Mouse (Mus musculus) intestine, postnatal 0 days (tissue): ENCODE results near the gene Pstk. TPM values are rescaled to one million over a fixed set of nuclear protein-coding genes. Genes with fewer than 3 reads are reported as not detected.
"Not testable (repeated sequence)": the region's sequence is repeated elsewhere in the genome, so short reads cannot be mapped to it uniquely, and the experiment has no call there.

Experiments
- ATAC-seq: fragments of 200-750 bp; cut with Nextera tagmentation; 2 replicates; pipeline ENCODE4 v1.8.0; 2017; ENCODE audit warnings: mild to moderate bottlenecking, moderate TSS enrichment, moderate library complexity
- H3K27ac ChIP-seq: fragments of 300-500 bp; sonication (generic); 2 replicates; pipeline ENCODE4 v1.5.1; 2014; ENCODE audit warnings: mild to moderate bottlenecking, low read depth, low read length, moderate library complexity
- H3K27me3 ChIP-seq: fragments of 300-500 bp; sonication (generic); replicated peaks from 2 replicates; pipeline ENCODE4 v1.6.1; 2014; ENCODE audit warnings: low read length, mixed read lengths; ENCODE audit not compliant: control insufficient read depth, insufficient read depth
- H3K36me3 ChIP-seq: fragments of 300-500 bp; sonication (generic); 2 replicates; pipeline ENCODE4 v1.6.1; 2014; ENCODE audit warnings: mild to moderate bottlenecking, moderate library complexity; ENCODE audit not compliant: control insufficient read depth, insufficient read depth
- H3K4me1 ChIP-seq: fragments of 300-500 bp; sonication (generic); replicated peaks from 2 replicates; pipeline ENCODE4 v1.6.1; 2014; ENCODE audit warnings: antibody characterized with exemption, low read length, mixed read lengths; ENCODE audit not compliant: control insufficient read depth, insufficient read depth
- H3K4me2 ChIP-seq: fragments of 300-500 bp; sonication (generic); replicated peaks from 2 replicates; pipeline ENCODE4 v1.6.1; 2014; ENCODE audit warnings: low read depth, mild to moderate bottlenecking, moderate library complexity
- H3K4me3 ChIP-seq: fragments of 300-500 bp; sonication (generic); 2 replicates; pipeline ENCODE4 v1.5.1; 2014; ENCODE audit warnings: low read depth, low read length
- H3K9ac ChIP-seq: fragments of 300-500 bp; sonication (generic); 2 replicates; pipeline ENCODE4 v1.6.1; 2014; ENCODE audit warnings: mild to moderate bottlenecking, low read depth, low read length
- H3K9me3 ChIP-seq: fragments of 300-500 bp; sonication (generic); 2 replicates; pipeline ENCODE4 v1.6.1; 2016; ENCODE audit warnings: mixed run types; ENCODE audit not compliant: control insufficient read depth
- CTCF ChIP-seq: sonication (generic); IDR thresholded peaks from 2 replicates; pipeline ENCODE4 v1.5.1; 2016; ENCODE audit warnings: low read depth, mild to moderate bottlenecking, control low read depth, antibody characterized with exemption, moderate library complexity
- WGBS: fragments of 180-500 bp; shearing (Covaris S2); extraction: QIAGEN DNeasy Blood & Tissue Kit; methylation state at CpG from one replicate; pipeline ENCODE4 v1.1.7; 2014; 5-methylcytosine and 5-hydroxymethylcytosine counted together
- polyA plus RNA-seq: library from polyadenylated mRNA; unstranded; fragments of >200 nt; fragmentation: Nextera tagmentation; extraction: Ambion mirVana; gene quantifications from 2 replicates; pipeline ENCODE4 v1.2.1, GENCODE M21; 2015

Gene Pstk
- polyA plus RNA-seq, 1 experiment from 2014 or later = 37.1 TPM

DNA sequence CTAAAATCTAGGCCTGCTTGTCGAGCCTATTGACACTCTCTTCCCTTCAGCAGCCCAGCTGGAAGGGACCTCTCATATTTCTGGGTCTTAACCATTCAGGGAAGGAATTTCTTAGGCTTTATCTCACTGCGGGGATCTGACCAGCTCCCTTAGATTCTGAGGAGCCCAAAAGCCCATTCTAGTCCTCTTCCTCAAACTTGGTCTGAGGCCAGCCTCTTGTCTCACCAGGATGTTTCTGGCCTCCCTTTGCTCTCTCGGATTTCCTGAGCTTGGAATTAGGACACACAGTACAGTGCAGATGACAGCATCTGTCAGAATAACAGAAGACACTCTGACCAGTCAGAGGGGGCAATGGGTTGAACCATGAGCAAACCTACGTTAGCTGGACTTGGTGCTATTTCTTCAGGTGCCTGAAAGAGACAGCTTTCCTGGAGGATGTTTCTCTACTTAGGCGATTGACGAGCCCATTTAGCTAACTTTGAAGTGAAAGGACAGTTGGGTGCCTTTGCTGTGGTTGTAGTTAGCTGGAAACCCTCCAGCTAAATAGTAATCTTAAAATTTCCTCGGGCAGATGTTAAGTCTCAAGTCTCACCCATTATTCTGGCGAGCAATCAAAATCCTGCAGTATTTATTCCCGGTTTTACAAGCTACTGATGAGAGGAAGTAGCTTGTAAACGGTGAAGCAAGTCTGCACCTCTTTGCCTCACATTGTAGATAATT is 40.4 kb downstream of the Pstk start:
- H3K4me2 ChIP-seq = peak overlapping the region; percentile 91
- H3K9me3 ChIP-seq = no peaks in the 10 kb centered on the region
- H3K27ac ChIP-seq = peak overlapping the region; percentile 30; the same call in 1 of the 2 replicates
- no peak for ATAC-seq
- 9% methylated on average over 10 of the region's 10 CpGs for WGBS
- 0 out of 2 replicates have a peak, but pooled peaks cover 6% of the 10 kb centered on the region for H3K4me1 ChIP-seq
- no peak overlapping the region for H3K9ac ChIP-seq
- peak overlapping the region; percentile 92 for H3K4me3 ChIP-seq
- H3K27me3 ChIP-seq = no peaks in the 10 kb centered on the region
- TF ChIP-seq CTCF = no peak
- no peaks in the 10 kb centered on the region for H3K36me3 ChIP-seq

GRCm38 (mm10) chr7:131411941-131412270 is 41.0 kb downstream of the Pstk start:
- no peak overlapping the region for H3K9ac ChIP-seq
- H3K4me3 ChIP-seq = no peak overlapping the region
- H3K9me3 ChIP-seq = no peaks in the 10 kb centered on the region
- no peak overlapping the region for H3K27ac ChIP-seq
- no peak for TF ChIP-seq CTCF
- no peak for ATAC-seq
- H3K4me1 ChIP-seq = 0 out of 2 replicates have a peak, but pooled peaks cover 6% of the 10 kb centered on the region
- H3K36me3 ChIP-seq = no peaks in the 10 kb centered on the region
- WGBS = 22% methylated on average over 2 of the region's 2 CpGs
- H3K27me3 ChIP-seq = no peaks in the 10 kb centered on the region
- H3K4me2 ChIP-seq = peak overlapping the region; percentile 91

- H3K9me3 ChIP-seq, H3K4me2 ChIP-seq, H3K4me1 ChIP-seq, H3K27ac ChIP-seq, H3K9ac ChIP-seq, H3K27me3 ChIP-seq, H3K36me3 ChIP-seq, H3K4me3 ChIP-seq, ATAC-seq: not testable (repeated sequence)
These were observed 45.8 kb downstream of the Pstk start for GRCm38 (mm10) chr7:131416742-131417141.

DNA sequence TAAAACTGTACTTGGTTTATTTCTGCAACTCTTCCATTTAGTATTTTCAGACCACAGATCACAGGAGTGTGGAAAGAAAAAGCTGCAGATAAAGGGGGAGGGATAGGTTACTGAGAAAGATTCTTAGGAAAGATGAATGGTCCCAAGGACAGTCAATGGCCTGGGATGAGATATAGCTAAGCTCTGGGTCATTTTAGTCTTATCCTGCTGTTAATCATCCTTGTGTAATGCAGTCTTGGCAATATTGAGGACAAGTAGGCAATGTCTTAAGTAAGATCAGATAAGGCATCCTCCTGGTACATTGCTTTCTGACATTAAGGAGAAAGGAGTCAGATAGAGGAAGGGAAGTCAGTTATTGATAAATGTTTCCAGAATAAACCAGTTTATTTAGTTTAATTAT is 46.7 kb downstream of the Pstk start:
- Histone ChIP-seq H3K4me1 (0 out of 2 replicates have a peak, but pooled peaks cover under 1% of the 10 kb centered on the region), H3K4me3 (no peak overlapping the region), H3K4me2 (no peak overlapping the region), H3K27ac (no peak overlapping the region), H3K27me3 (no peaks in the 10 kb centered on the region), H3K9ac (no peak overlapping the region), H3K9me3 (no peaks in the 10 kb centered on the region), H3K36me3 (no peaks in the 10 kb centered on the region)
- no peak for ATAC-seq
- no peak for TF ChIP-seq CTCF

DNA sequence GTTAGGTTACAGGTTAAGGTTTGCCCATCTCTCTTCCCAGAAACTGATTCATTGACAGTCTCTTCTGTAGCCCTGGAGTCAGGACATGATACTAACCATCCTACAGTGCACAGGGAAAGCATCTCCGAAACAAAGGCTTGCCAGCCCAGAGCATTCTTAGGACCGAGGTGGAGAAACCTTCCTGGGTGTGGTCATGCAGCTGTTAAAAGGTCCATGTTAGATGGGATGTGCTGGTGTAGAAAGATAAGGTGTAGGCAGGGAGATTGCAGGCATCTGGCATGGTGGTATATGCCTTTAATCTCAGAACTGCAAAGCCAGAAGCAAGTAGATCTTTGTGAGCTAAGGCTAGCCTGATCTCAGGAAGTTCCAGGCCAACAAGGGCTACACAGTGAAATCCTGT is 54.0 kb downstream of the Pstk start:
- TF ChIP-seq CTCF = no peak
- ATAC-seq = no peak
- Histone ChIP-seq H3K27ac (no peak overlapping the region), H3K27me3 (no peaks in the 10 kb centered on the region), H3K4me2 (no peak overlapping the region), H3K36me3 (peaks cover 11% of the 10 kb centered on the region; the same call in 1 of the 2 replicates), H3K9me3 (no peaks in the 10 kb centered on the region), H3K9ac (no peak overlapping the region), H3K4me3 (no peak overlapping the region), H3K4me1 (no peaks in the 10 kb centered on the region)
- WGBS = 75% methylated on average over 2 of the region's 2 CpGs

DNA sequence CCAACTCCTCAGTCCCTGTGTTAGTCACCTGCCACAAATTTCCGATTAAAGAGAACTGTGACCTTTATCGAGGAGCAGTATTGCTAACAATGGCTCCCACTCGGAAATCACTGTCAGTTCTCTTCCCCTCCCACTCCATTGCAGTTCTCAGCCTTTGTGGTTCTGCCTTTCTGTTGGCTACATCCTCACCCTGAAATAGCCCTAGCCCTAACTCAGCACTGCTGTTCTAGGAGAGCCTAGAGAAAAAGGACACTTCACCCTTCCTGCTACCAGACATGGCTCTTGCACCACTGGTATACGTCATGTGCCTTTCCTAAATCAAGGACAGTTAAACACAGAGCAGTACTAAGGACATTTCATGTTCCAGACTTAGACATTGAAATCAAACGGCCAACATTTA is 56.4 kb downstream of the Pstk start:
- no peak for ATAC-seq

GRCm38 (mm10) chr7:131432244-131432643 is 61.3 kb downstream of the Pstk start:
- Histone ChIP-seq H3K36me3 (peaks cover 13% of the 10 kb centered on the region), H3K27me3 (no peaks in the 10 kb centered on the region), H3K9me3 (no peaks in the 10 kb centered on the region), H3K4me3 (no peak overlapping the region), H3K4me2 (no peak overlapping the region), H3K9ac (no peak overlapping the region), H3K27ac (no peak overlapping the region), H3K4me1 (no peaks in the 10 kb centered on the region)
- TF ChIP-seq CTCF = peak; percentile 73
- WGBS = 21% methylated on average over 1 of the region's 1 CpGs
- ATAC-seq = no peak

More for the DNA sequence above, 56.4 kb downstream of the Pstk start:
- H3K4me1 ChIP-seq = no peaks in the 10 kb centered on the region
- H3K36me3 ChIP-seq = peaks cover 19% of the 10 kb centered on the region
- H3K9ac ChIP-seq = no peak overlapping the region
- H3K4me3 ChIP-seq = no peak overlapping the region
- H3K9me3 ChIP-seq = no peaks in the 10 kb centered on the region
- TF ChIP-seq CTCF = no peak
- no peak overlapping the region for H3K27ac ChIP-seq
- H3K27me3 ChIP-seq = no peaks in the 10 kb centered on the region
- 88% methylated on average over 5 of the region's 5 CpGs for WGBS
- H3K4me2 ChIP-seq = no peak overlapping the region
